Mouse (Mus musculus): ENCODE data around the gene Alk.
A peak's percentile ranks its signal among the peaks of the same experiment; 100 is the strongest.

Alk gene

DNA sequence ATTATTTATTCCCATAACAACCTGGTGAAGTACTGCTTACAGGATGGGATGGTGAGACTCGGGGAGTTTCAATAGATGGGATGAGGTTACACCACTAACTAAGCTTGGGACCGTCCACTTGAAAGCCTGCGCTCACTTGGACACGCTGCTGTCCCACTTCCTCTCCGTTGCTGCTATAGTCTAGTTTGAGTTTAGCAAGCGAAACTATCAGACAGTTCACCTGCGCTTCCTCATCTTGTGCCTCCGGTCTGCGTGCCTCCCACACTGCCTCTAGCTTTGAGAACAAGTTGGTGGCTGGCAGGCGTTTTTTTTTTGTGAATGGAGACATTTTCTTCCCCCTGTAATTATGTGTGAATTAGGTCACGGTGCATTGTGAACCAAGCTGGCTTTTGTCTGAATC, 639.8 kb downstream of the Alk start:
- DNase-seq, result no peak

DNA sequence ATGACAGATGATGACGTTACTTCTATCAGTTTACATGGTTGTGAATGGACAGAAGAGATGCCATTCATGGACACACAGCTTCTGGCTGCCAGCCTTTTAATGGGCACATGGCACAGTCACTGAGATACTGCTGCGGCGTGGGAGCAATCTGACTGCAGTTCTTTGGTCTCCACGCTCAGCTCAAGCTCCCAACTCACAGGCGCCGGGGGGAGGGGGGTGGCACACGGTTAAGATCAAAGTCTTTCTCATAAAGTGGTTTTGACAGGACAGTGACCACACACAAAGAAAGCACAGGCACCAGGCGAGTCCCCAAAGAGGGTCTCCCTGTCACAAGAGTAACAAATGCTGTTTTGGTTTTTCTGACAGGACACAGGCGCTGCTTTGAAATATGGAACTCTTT, 641.7 kb downstream of the Alk start:
- DNase-seq, result no peak

DNA sequence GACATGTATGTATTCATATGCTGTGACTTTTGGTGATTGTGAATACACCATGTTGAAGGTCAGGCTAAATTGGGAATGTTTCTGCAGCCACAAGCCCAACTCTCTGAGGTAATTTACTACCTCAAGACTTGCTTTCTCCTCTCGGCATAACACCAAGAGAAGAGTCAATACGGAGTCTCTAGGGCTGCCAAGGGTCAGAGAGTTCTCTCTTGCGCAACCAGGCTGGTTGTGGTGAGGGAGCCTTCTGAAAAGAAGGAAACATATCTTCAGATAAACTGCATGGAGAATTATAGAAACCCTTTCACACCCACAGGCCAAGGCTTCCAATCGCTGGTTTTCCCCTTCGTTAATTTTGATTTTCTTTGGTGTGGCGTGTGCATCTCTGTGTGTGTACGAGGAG, 649.4 kb downstream of the Alk start:
- no peak for DNase-seq

DNA sequence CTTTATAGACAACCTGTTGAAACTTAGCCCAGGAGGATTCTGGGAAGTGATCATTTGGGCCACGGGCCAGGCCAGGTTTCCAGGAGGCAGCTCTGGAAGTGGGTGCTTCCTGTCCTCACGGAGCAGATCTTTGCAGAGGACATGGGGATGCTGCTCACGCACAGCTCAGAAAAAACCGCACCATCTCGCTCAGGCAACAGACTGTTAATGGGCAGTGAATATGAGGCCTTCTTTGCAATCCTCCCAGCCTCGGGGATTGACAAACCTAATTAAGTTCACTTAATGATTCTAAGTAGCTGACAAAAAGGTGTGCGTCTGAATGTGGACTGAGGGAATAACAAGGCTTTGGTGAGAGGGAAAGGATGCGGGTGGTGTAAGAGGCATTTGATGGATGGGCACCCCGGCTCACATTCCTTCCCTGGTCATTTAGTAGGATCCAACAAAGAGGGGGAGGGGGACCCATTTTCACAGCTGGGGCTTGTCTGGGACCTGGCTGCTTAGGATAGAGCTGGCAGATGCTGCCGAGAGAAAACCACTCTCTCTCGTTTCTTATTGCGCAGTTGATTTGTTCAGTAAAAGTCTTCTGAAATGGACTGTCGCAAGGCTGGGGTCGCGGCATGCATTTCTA, 650.1 kb downstream of the Alk start:
- no peak for DNase-seq

DNA sequence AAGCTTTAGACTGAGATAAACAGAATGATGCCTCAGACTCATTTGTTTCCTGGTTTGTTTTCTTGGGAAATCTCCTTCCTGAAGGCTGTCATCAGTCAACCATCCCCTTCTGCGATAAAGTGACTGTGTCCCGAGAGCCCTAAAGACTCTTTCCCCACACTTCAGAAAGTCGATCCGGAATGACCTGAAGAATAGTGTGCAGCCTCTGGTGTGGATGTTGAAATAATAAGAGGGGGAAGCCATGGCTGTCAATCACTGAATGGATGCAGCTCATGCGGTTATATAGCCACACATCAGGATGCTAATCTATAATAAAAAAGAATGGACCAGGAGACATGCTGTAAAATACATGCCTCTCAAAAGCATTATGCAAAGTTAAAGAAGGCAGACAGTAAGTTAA, 653.5 kb downstream of the Alk start:
- no peak for DNase-seq

DNA sequence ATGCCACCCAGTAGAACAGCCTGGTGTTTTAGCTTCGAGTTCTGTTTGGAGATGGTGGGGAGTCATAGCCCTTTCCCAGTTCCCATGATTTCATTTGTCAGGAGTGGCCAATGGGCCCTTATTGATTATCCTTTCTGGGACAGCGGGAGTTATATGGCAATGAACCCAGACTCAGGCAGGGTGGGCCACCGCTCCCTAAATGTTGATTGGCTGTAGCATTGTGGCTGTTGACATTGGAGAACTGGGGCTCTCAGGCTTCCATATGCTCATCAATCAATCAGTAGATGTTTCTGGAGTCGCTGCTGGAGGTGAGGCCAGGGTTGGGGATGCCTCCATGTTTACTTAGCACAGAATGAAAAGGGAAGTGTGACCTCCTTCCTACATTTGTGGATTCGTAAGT, 655.7 kb downstream of the Alk start:
- DNase-seq, result no peak

DNA sequence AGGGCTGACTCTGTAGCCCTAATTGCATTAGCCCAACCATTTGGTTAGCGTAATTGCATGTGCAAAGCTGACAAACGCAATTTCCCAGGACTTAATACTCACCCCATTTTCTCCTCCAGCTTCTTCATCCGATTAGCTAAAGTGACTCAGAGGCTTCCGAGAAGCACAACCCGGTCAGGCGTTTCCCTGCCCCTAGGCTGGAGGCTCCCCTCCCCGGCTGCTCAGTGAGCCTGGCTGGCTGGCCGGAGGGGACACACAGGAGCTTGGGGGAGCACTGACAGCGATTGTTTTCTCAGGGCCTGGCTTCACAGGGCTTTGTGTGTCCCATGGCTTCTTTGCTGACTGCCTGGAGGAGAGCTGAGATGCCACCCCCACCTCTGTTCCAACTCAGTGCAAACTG, 657.0 kb downstream of the Alk start:
- no peak for DNase-seq

DNA sequence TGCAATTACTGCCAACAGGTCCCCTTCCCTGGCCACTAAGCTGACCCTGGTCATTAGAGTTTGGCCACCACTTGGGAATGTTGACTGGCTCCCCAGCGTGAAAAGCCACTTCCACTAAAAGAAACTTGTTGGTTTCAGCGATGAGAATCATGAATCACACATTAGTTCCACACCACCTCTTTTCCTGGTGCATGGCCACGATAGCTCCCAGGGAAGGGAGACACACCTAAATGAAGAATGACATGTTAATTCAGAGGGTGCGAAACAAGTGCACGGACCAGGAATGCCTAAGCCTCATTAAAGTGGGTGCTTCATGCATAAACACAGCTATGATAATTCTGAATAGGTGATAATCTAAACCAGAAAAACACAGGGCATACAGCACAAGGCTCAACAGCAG, 660.4 kb downstream of the Alk start:
- DNase-seq, result no peak

DNA sequence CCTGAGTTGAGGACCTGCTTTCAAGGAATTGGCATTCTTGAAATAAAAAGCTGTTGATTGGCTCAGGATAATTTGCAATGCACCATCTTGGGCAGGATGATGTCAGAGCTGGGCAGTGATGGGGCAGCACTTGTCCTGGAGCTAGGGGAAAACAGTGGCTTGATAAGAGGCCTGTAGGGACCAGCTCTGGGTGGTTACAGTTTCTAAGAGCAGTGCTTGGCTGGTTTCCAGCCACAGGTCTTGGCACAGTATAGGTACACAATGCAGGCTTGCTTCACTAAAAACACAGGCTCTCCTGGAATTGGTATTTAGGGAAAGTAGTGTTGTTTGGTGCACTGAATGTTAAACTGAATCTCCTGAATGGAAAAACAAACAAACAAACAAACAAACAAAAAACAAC, 662.4 kb downstream of the Alk start:
- no peak for DNase-seq

DNA sequence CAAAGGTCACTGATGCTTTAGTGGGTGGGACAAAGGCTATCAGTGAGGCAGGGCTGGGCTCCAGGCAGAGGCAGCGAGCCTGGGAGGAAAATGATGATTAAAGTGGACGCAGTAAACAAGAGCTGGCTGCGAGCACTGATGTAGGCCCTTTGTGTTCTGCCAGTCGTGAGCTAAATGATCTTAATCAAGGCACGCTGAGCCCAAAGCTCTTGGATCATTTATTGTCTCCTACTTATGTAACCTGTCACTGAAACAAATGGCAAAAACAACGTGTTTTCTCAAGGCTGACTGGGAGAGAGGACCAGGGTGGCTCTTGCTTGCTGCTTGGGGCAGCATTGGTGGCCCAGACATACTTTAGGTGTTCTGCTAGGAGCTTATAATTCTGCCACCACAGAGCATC, 663.0 kb downstream of the Alk start:
- no peak for DNase-seq

DNA sequence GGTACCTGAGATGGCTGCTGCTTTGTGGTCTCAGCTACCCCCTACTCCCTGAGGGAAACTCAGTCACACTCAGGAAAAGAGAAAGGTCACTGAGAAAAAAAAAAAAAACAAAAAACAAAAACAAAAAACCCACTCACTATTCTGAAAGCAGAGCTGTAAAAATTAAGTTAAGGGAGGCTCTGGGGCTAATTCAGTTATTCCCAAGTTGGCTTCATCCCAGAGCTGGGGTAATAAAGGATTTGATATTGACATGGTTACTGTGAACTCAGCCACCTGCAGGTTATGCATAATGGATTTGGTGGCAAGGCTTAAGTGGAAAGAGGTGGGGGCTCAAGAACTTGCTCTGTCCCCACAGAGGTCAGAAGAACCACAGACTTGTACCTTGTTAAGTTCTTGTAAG, 667.7 kb downstream of the Alk start:
- no peak for DNase-seq

DNA sequence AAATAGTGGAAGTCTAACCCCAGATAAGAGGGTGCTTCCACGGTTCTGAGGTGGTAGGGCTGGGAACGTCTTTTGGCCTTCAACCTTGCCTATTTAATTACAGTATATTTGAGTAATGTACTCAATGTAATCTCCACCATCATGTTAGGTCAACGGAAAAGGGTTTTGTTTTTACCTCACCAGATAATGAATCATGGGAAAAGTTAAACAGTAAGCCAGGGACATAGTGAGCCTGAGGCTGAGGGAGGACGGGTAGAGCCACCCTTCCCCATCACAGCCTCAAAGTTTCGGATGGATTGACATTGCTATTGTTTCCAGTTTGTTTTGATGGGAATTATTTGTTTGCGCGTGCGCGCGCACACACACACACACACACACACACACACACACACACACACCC, 668.6 kb downstream of the Alk start:
- DNase-seq, result no peak

DNA sequence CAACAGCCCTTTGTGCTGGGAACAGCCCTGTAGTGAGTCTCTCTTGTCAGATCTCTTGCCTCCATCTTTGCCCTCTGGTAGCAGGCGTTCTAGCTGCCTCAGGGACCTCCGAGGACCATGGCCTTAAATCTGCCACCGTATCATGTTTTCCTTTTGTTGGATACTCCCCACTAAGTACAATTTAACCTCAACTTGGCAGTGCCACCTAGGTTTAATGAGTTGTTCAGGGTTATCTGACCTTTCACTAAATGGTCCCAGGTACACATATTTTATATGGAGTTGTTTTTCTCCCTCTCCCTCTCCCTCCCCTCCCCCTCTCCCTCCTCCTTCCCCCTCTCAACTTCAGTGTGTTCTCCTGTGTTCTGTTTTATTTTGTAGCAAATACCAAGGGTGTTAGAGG, 669.1 kb downstream of the Alk start:
- DNase-seq, result no peak

DNA sequence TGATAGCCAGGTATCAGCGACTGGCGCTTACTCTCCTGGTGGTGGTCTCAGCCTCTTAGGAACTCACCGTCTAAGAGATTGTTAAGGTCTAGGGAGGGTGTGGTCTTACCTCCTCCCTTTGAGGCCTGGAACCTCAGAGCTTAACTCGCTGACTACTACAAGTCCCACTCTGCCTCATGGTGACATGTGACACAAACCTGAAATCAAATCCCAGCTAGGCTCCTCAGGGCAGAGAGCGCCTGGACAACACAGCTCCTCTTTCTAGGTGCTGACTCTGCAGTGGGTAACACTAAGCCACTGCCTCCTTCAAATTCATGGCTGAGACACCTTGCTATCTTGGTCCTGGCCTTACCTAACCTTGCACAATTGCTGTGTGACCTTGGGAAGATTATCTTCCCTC, 689.5 kb downstream of the Alk start:
- no peak for DNase-seq

DNA sequence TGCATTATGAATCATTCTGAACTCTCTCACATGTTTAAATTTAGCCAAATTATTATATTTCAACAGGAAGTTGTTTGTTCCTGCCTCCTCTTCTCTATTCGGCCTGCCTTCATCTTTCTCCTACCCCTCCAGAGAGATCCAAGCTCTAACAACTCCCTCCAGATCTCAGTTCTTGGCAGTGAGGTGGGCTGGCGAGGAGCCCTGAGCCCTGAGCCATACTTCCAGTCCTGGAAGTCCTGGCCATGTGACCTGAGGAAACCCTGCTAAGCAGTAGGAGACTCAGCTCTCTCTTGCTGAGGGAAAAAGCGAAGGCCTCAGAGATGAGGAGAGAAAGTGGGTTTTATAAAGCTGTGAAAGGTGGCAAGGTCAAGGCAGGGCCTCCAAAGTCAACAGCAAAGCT, 689.9 kb downstream of the Alk start:
- DNase-seq, result no peak

DNA sequence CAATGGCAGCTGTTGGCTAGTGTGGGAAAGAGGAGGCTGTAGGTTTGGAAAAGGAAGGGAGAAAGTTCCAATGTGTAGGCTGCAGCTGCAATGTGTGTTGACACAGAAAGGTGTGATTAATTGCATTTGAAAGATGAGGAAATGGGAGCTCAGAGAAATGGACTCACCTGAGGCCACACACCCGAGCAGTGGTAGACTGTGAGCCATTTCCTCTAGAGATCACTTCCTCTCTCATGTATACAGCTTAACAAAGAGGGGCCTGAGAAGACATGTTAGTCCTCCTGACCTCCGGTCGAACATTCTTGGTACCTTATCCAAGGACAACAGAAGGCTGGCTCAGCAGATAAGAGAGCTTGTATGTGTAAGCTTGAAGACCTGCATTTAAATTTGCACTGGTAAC, 691.2 kb downstream of the Alk start:
- no peak for DNase-seq

DNA sequence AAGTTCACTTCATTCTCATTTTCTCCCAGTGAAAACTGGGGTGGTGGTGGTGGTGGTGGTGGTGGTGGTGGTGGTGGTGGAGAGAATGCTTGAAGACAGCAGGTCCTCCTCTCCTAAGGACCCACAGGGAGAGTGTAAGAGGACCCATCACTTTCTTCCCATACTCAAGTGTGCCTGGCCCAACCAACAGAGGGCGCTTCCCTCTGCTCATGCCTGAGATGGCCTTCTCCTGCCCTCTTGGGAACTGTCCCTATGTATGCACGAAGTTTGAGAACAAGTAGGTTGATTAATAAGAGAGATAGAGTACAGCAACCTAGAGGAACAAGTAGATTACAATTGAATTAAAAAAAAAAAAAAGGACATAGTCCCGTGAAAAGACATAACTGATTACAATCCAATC, 695.3 kb downstream of the Alk start:
- DNase-seq, result peak; percentile 8

DNA sequence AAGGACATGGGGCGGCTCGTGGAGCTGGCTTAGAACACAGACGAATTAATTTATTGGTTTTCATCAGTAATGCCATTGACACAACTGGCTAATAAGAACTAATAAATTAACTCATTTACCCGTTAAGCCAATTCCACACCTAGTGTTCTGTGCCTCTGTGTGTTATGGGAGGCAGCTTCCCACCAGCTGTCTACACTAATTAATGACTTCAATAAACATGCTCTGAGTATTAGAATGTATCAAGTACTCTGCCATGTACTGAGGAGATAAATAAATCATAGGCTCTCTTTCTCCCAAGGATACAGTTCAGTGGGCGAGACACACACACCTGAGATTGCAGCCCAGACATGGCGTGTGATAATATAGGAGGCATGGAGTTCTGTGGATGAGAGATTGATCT, 723.1 kb downstream of the Alk start:
- no peak for DNase-seq

DNA sequence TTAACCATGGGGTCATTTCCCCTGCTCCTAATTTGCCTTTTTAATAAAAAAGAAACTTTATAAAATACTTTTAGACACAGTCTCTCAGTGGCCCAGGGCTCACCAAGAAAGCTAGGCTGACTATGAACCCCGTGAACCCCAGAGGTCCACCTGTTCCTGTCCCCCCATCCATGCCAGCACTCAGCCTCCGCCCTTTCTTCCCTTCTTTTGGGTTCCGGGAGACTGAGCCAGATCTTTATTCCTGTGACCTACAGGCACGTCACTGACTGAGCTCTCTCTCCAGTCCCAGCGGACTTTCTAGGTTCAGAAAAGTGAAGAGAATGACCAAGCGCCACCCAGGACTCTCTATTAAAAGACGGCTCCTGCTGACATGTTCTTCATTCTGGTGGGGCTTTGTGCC, 728.9 kb downstream of the Alk start:
- DNase-seq, result no peak

DNA sequence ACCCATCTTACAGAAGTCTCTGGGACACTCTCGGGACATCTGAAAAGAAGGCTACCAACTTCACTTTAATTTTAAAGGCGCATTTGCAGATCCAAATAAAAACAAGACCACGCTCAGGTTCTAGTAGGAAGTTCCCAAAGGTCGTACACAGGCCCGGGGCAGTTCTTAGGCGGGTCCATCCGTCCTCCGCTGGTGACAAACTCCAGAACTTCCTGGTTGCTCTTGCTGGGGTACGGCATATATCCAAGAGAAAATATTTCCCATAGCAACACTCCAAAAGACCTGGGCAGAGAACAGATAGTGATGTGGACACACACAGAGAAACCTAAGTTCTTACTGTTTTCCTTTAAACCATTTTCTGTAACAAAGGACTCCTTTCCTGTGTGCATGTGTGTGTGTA, 729.6 kb downstream of the Alk start:
- no peak for DNase-seq

DNA sequence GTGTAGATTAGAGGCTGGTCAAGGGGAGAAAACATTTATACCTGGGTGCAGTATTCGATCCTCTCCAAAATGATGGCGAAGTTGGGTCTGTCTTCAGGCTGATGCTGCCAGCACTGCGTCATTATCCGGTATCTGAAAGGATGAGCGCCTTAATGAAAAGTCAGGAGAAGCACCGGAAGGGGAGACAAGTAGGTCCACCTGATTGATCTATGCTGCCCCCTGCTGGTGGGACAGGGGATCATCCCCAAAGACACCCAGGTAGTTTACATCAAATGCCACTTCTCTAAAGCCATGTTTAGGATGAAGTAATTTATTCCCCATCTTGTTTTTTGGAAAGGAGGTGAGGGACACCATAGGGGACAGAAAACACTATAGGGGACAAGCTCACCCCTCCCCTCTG, 730.4 kb downstream of the Alk start:
- DNase-seq, result peak; percentile 17

DNA sequence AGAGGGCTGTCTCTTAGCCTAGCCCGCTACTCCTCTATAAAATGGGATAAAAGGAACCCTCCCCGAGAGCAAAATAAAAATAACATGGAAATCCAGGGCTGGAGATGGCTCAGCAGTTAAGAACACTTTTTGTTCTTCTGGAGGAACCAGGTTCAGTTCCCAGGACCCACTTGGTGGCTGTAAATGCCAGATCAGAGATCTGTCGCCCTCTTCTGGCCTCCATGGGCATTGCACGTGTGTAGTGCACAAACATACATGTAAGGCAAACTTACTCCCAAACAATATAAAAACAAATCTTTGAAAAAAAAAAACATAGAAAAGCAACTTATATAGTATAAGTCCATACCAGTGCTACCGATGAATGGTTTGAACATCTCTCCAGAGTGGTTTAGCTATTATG, 731.5 kb downstream of the Alk start:
- no peak for DNase-seq

DNA sequence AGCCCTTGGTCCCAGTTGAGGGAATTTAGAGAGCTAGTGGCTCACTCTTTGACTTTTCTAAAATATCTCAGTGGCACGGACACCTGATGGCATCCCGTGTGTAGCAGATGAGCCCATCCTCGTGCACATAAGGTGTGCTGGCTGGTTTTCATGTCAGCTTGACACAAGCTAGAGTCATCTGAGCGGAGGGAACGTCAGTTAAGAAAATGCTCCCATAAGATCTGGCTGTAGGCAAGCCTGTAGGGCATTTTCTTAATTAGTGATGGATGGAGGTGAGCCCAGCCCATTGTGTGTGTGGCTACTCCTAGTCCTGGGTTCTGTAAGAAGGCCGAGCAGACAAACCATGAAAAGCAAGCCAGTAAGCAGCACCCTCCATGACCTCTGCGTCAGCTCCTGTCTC, 732.4 kb downstream of the Alk start:
- no peak for DNase-seq

DNA sequence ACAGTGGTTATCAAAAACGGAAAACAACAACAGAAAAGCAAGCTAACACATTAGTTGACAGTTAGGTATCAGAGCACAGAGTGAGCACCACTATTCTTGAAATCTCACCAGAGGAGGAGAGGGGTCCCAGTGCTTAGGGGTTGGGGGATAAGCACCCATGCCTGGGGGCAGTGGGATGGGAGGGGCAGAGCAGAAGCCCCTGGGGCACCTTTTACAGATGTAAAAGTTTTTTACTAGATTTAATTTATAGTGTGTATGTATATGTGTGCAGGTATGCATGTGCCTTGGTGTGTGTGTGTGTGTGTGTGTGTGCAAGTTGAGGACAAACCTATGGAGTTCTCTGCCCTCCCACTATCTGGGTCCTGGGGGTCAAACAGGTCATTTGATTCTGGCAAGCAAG, 733.8 kb downstream of the Alk start:
- DNase-seq, result no peak

DNA sequence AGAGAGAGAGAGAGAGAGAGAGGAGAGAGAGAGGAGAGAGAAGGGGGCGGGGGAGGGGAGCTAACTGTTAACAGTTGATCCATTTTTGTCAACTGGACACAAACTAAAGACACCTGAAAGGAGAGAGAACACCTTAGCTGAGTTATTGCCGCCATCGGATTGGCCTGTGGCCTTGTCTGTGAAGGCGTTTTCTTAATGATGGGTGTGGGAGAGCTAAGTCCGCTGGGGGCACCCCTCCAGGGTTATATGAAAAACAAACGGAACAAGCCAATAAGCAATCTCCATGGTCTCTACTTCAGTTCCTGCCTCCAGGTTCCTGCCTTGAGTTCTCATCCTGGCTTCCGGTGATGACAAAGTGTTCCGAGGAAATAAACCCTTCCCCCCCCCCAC, 734.2 kb downstream of the Alk start:
- no peak for DNase-seq

All from cerebellum, adult 11 months (tissue).